Mouse (Mus musculus) olfactory bulb, adult 2 months (tissue): ENCODE results near the gene Cyp46a1.

ENCODE experiments used
- CTCF ChIP-seq: fragments of 200-500 bp; IDR thresholded peaks from 2 replicates; pipeline ENCODE4 v1.5.1; 2012; ENCODE audit warnings: low read depth, mild to moderate bottlenecking, low read length, moderate library complexity; ENCODE audit not compliant: insufficient read depth
- POLR2A ChIP-seq: fragments of 200-500 bp; IDR thresholded peaks from 2 replicates; pipeline ENCODE4 v1.6.1; 2012; ENCODE audit warnings: mild to moderate bottlenecking, low read depth, low read length, moderate library complexity; ENCODE audit not compliant: insufficient read depth

- TF ChIP-seq POLR2A, result no peak
- TF ChIP-seq CTCF, result no peak
Observed at GRCm38 (mm10) chr12:108355986-108356385, 21.8 kb downstream of the Cyp46a1 start.
